Mouse (Mus musculus) kidney, embryonic 14.5 days (tissue): ENCODE measurements around the gene Frmpd1. TPM values are rescaled to one million over a fixed set of nuclear protein-coding genes. Genes with fewer than 3 reads are reported as not detected.

ENCODE experiments used
- ATAC-seq: fragments of 200-750 bp; cut with Nextera tagmentation; 2 replicates; pipeline ENCODE4 v1.8.0; 2017; ENCODE audit warnings: moderate number of reproducible peaks, mild to moderate bottlenecking, moderate TSS enrichment, moderate library complexity; ENCODE audit not compliant: low FRiP score, low TSS enrichment
- H3K27ac ChIP-seq: fragments of 300-500 bp; sonication (generic); 2 replicates; pipeline ENCODE4 v1.5.1; 2014; ENCODE audit warnings: low read depth, mild to moderate bottlenecking, low read length, moderate library complexity, mixed read lengths
- H3K27me3 ChIP-seq: fragments of 300-500 bp; sonication (generic); 2 replicates; pipeline ENCODE4 v1.6.1; 2014; ENCODE audit warnings: mild to moderate bottlenecking, low read length; ENCODE audit not compliant: control insufficient read depth, insufficient read depth
- H3K36me3 ChIP-seq: fragments of 300-500 bp; sonication (generic); 2 replicates; pipeline ENCODE4 v1.6.1; 2014; ENCODE audit warnings: low read length, mixed read lengths; ENCODE audit not compliant: control insufficient read depth, insufficient read depth
- H3K4me1 ChIP-seq: fragments of 300-500 bp; sonication (generic); 2 replicates; pipeline ENCODE4 v1.6.1; 2014; ENCODE audit warnings: low read length, mixed read lengths; ENCODE audit not compliant: control insufficient read depth, insufficient read depth
- H3K4me2 ChIP-seq: fragments of 300-500 bp; sonication (generic); replicated peaks from 2 replicates; pipeline ENCODE4 v1.6.1; 2014; ENCODE audit warnings: low read depth, mild to moderate bottlenecking, low read length
- H3K4me3 ChIP-seq: fragments of 300-500 bp; sonication (generic); 2 replicates; pipeline ENCODE4 v1.5.1; 2014; ENCODE audit warnings: mild to moderate bottlenecking, low read length
- H3K9ac ChIP-seq: fragments of 300-500 bp; sonication (generic); 2 replicates; pipeline ENCODE4 v1.6.1; 2014; ENCODE audit warnings: low read depth, mild to moderate bottlenecking, low read length, moderate library complexity
- H3K9me3 ChIP-seq: fragments of 300-500 bp; sonication (generic); 2 replicates; pipeline ENCODE4 v1.6.1; 2016; ENCODE audit warnings: low read length; ENCODE audit not compliant: control insufficient read depth
- WGBS: fragments of 180-500 bp; shearing (Covaris S2); extraction: QIAGEN DNeasy Blood & Tissue Kit; methylation state at CpG from one replicate; pipeline ENCODE4 v1.1.7; 2014; 5-methylcytosine and 5-hydroxymethylcytosine counted together
- polyA plus RNA-seq: library from polyadenylated mRNA; unstranded; fragments of >200 nt; fragmentation: Nextera tagmentation; extraction: Ambion mirVana; gene quantifications from 2 replicates; pipeline ENCODE4 v1.2.1, GENCODE M21; 2014

The Frmpd1 gene
- polyA plus RNA-seq, 1 experiment from 2014 or later: 0.24 TPM

DNA sequence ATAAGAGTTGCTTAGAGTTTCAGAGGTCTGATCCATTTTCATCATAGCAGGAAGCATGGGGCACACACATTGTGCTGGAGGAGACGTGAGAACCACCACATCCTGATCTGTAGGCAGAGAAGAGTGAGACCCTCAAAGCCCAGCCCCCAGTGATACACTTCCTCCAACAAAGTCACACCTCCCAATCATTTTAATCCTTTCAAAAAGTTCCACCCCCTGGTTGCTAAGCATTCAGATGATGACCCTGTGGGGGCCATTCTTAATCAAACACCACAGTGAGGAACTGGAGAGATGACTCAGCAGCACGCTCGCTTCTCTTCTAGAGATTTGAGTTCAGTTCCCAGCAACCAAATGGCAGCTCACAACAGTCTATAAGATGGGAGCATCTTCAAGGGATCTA lies 147.8 kb downstream of the Frmpd1 start:
- Histone ChIP-seq H3K4me2 (no peak overlapping the region), H3K9ac (no peak overlapping the region), H3K4me1 (no peaks in the 10 kb centered on the region), H3K9me3 (no peaks in the 10 kb centered on the region), H3K27me3 (no peaks in the 10 kb centered on the region), H3K4me3 (no peak overlapping the region), H3K27ac (no peak overlapping the region), H3K36me3 (no peaks in the 10 kb centered on the region)
- no peak for ATAC-seq
- WGBS: 66% methylated on average over 3 of the region's 3 CpGs

Other genes with a start within 250 kb of the Frmpd1 start
- 60.2 and 65.4 TPM in 2 replicates for gene Grhpr, start 203.5 kb upstream of the Frmpd1 start, polyA plus RNA-seq
- gene Zbtb5, start 172.5 kb upstream of the Frmpd1 start, polyA plus RNA-seq: 14.7 and 27.2 TPM in 2 replicates
- 52.4 and 56.2 TPM in 2 replicates for gene Polr1e, start 166.3 kb upstream of the Frmpd1 start, polyA plus RNA-seq
- 5.3 and 11.9 TPM in 2 replicates for gene Fbxo10, start 100.3 kb upstream of the Frmpd1 start, polyA plus RNA-seq
- 271 and 343 TPM in 2 replicates for gene Tomm5, start 76.8 kb upstream of the Frmpd1 start, polyA plus RNA-seq
- gene Trmt10b, start 112.3 kb downstream of the Frmpd1 start, polyA plus RNA-seq: 20.6 and 23.1 TPM in 2 replicates
- 12.1 and 14.6 TPM in 2 replicates for gene Dcaf10, start 157.2 kb downstream of the Frmpd1 start, polyA plus RNA-seq
- 97.4 and 112 TPM in 2 replicates for gene Exosc3, start 157.9 kb downstream of the Frmpd1 start, polyA plus RNA-seq
- gene Slc25a51, start 223.9 kb downstream of the Frmpd1 start, polyA plus RNA-seq: 52.4 and 71.6 TPM in 2 replicates